Mouse (Mus musculus): ENCODE measurements around the gene Apoc1. TPM values are rescaled to one million over a fixed set of nuclear protein-coding genes. Genes with fewer than 3 reads are reported as not detected.
"Not testable (repeated sequence)": the region's sequence is repeated elsewhere in the genome, so short reads cannot be mapped to it uniquely, and the experiment has no call there.

The Apoc1 gene
- polyA plus RNA-seq, 1 experiment, result not detected

GRCm38 (mm10) chr7:19688101-19688500 is 4.4 kb downstream of the Apoc1 start:
- no peak for TF ChIP-seq CTCF (IDR thresholded peaks at IDR 0.05; ENCODE audit: borderline replicate concordance, insufficient read depth, low read length)
- no peak for TF ChIP-seq POLR2A (IDR thresholded peaks at IDR 0.05; ENCODE audit: low read depth, low read length)
- Histone ChIP-seq H3K4me3 (ENCODE audit: insufficient read depth, low read length) (no peak overlapping the region), H3K27ac (ENCODE audit: insufficient read depth, low read length) (no peak overlapping the region), H3K4me1 (ENCODE audit: control insufficient read depth, insufficient read depth, low read length) (no peaks in the 10 kb centered on the region)

GRCm38 (mm10) chr7:19686927-19687583 is 5.4 kb downstream of the Apoc1 start:
- H3K4me3 ChIP-seq (ENCODE audit: insufficient read depth, low read length); H3K27ac ChIP-seq (ENCODE audit: insufficient read depth, low read length); H3K4me1 ChIP-seq (ENCODE audit: control insufficient read depth, insufficient read depth, low read length): not testable (repeated sequence)

- Histone ChIP-seq H3K4me3 (ENCODE audit: insufficient read depth, low read length) (no peak overlapping the region), H3K27ac (ENCODE audit: insufficient read depth, low read length) (no peak overlapping the region), H3K4me1 (ENCODE audit: control insufficient read depth, insufficient read depth, low read length) (no peaks in the 10 kb centered on the region)
- TF ChIP-seq CTCF (IDR thresholded peaks at IDR 0.05; ENCODE audit: borderline replicate concordance, insufficient read depth, low read length) (no peak), POLR2A (IDR thresholded peaks at IDR 0.05; ENCODE audit: low read depth, low read length) (no peak)
These were observed 5.9 kb downstream of the Apoc1 start for GRCm38 (mm10) chr7:19686521-19686920.

GRCm38 (mm10) chr7:19685374-19685773 is 7.1 kb downstream of the Apoc1 start:
- no peak overlapping the region for H3K27ac ChIP-seq (ENCODE audit: insufficient read depth, low read length)

GRCm38 (mm10) chr7:19683771-19684201 is 8.7 kb downstream of the Apoc1 start:
- TF ChIP-seq POLR2A (IDR thresholded peaks at IDR 0.05; ENCODE audit: low read depth, low read length), result no peak
- no peak for TF ChIP-seq CTCF (IDR thresholded peaks at IDR 0.05; ENCODE audit: borderline replicate concordance, insufficient read depth, low read length)
- H3K4me3 ChIP-seq (ENCODE audit: insufficient read depth, low read length), result no peak overlapping the region
- no peak overlapping the region for H3K27ac ChIP-seq (ENCODE audit: insufficient read depth, low read length)
- H3K4me1 ChIP-seq (ENCODE audit: control insufficient read depth, insufficient read depth, low read length), result no peaks in the 10 kb centered on the region

More at GRCm38 (mm10) chr7:19685374-19685773, 7.1 kb downstream of the Apoc1 start:
- TF ChIP-seq CTCF (IDR thresholded peaks at IDR 0.05; ENCODE audit: borderline replicate concordance, insufficient read depth, low read length) (no peak), POLR2A (IDR thresholded peaks at IDR 0.05; ENCODE audit: low read depth, low read length) (no peak)
- Histone ChIP-seq H3K4me3 (ENCODE audit: insufficient read depth, low read length) (no peak overlapping the region), H3K4me1 (ENCODE audit: control insufficient read depth, insufficient read depth, low read length) (no peaks in the 10 kb centered on the region)

- TF ChIP-seq CTCF (IDR thresholded peaks at IDR 0.05; ENCODE audit: borderline replicate concordance, insufficient read depth, low read length) (no peak), POLR2A (IDR thresholded peaks at IDR 0.05; ENCODE audit: low read depth, low read length) (no peak)
- no peak overlapping the region for H3K4me3 ChIP-seq (ENCODE audit: insufficient read depth, low read length)
- no peak overlapping the region for H3K27ac ChIP-seq (ENCODE audit: insufficient read depth, low read length)
- H3K4me1 ChIP-seq (ENCODE audit: control insufficient read depth, insufficient read depth, low read length), result no peaks in the 10 kb centered on the region
These were observed 9.5 kb downstream of the Apoc1 start for GRCm38 (mm10) chr7:19682979-19683378.

- no peak within 1 kb of the TSS for H3K27ac ChIP-seq (ENCODE audit: insufficient read depth, low read length)
- TF ChIP-seq CTCF (IDR thresholded peaks at IDR 0.05; ENCODE audit: borderline replicate concordance, insufficient read depth, low read length), result no peak
- no peak for TF ChIP-seq POLR2A (IDR thresholded peaks at IDR 0.05; ENCODE audit: low read depth, low read length)
- H3K4me1 ChIP-seq (ENCODE audit: control insufficient read depth, insufficient read depth, low read length), result no peaks in the 10 kb centered on the region
- H3K4me3 ChIP-seq (ENCODE audit: insufficient read depth, low read length), result no peak within 1 kb of the TSS
These were observed 11.2 kb downstream of the Apoc1 start, which contains the start of the genes Gm44805 and Apoc4 for GRCm38 (mm10) chr7:19681202-19681694. Gene Gm44805, minus strand, starts transcription at chr7:19681423. Gene Apoc4, minus strand, starts transcription at chr7:19681479.

- no peak overlapping the region for H3K27ac ChIP-seq (ENCODE audit: insufficient read depth, low read length)
- TF ChIP-seq CTCF (IDR thresholded peaks at IDR 0.05; ENCODE audit: borderline replicate concordance, insufficient read depth, low read length) (no peak), POLR2A (IDR thresholded peaks at IDR 0.05; ENCODE audit: low read depth, low read length) (no peak)
- no peaks in the 10 kb centered on the region for H3K4me1 ChIP-seq (ENCODE audit: control insufficient read depth, insufficient read depth, low read length)
- H3K4me3 ChIP-seq (ENCODE audit: insufficient read depth, low read length), result no peak overlapping the region
These were observed 11.8 kb downstream of the Apoc1 start for GRCm38 (mm10) chr7:19680702-19681101.

GRCm38 (mm10) chr7:19678901-19679300 is 13.6 kb downstream of the Apoc1 start:
- Histone ChIP-seq H3K4me3 (ENCODE audit: insufficient read depth, low read length) (no peak overlapping the region), H3K4me1 (ENCODE audit: control insufficient read depth, insufficient read depth, low read length) (no peaks in the 10 kb centered on the region), H3K27ac (ENCODE audit: insufficient read depth, low read length) (no peak overlapping the region)
- TF ChIP-seq POLR2A (IDR thresholded peaks at IDR 0.05; ENCODE audit: low read depth, low read length) (no peak), CTCF (IDR thresholded peaks at IDR 0.05; ENCODE audit: borderline replicate concordance, insufficient read depth, low read length) (no peak)

- no peaks in the 10 kb centered on the region for H3K4me1 ChIP-seq (ENCODE audit: control insufficient read depth, insufficient read depth, low read length)
- H3K27ac ChIP-seq (ENCODE audit: insufficient read depth, low read length), result no peak within 1 kb of the TSS
- no peak for TF ChIP-seq POLR2A (IDR thresholded peaks at IDR 0.05; ENCODE audit: low read depth, low read length)
- no peak for TF ChIP-seq CTCF (IDR thresholded peaks at IDR 0.05; ENCODE audit: borderline replicate concordance, insufficient read depth, low read length)
- no peak within 1 kb of the TSS for H3K4me3 ChIP-seq (ENCODE audit: insufficient read depth, low read length)
These were observed 14.6 kb downstream of the Apoc1 start, which contains the start of gene Apoc2 for GRCm38 (mm10) chr7:19677872-19678271. Gene Apoc2, minus strand, starts transcription at chr7:19677941.
